Mouse (Mus musculus): Measurements from ENCODE around the gene Aamp.

The Aamp gene

GRCm38 (mm10) chr1:74230992-74231391, 53.5 kb downstream of the Aamp start:
- Histone ChIP-seq H3K27me3 (ENCODE audit: insufficient read depth, low read length) (no peaks in the 10 kb centered on the region; the same call in 1 of the 2 replicates), H3K36me3 (ENCODE audit: insufficient read depth, low read length) (no peaks in the 10 kb centered on the region), H3K4me1 (replicated peaks; ENCODE audit: low read depth, low read length) (peaks cover 11% of the 10 kb centered on the region), H3K9me3 (ENCODE audit: low read length) (0 out of 2 replicates have a peak, but pooled peaks cover 5% of the 10 kb centered on the region), H3K4me3 (replicated peaks; ENCODE audit: low read length) (no peak overlapping the region)
- TF ChIP-seq POU5F1 (IDR thresholded peaks at IDR 0.05; ENCODE audit: borderline replicate concordance, low read length) (no peak), CTCF (conservative IDR thresholded peaks at IDR 0.05; ENCODE audit: low read length) (no peak), NANOG (IDR thresholded peaks at IDR 0.05; ENCODE audit: borderline replicate concordance, low read length) (no peak)

- no peak for TF ChIP-seq NANOG (IDR thresholded peaks at IDR 0.05; ENCODE audit: borderline replicate concordance, low read length)
- no peak for TF ChIP-seq CTCF (conservative IDR thresholded peaks at IDR 0.05; ENCODE audit: low read length)
- no peak for TF ChIP-seq POU5F1 (IDR thresholded peaks at IDR 0.05; ENCODE audit: borderline replicate concordance, low read length)
- H3K4me1 ChIP-seq (replicated peaks; ENCODE audit: low read depth, low read length), result peaks cover under 1% of the 10 kb centered on the region
- no peaks in the 10 kb centered on the region for H3K36me3 ChIP-seq (ENCODE audit: insufficient read depth, low read length)
- no peaks in the 10 kb centered on the region; the same call in 1 of the 2 replicates for H3K27me3 ChIP-seq (ENCODE audit: insufficient read depth, low read length)
- no peak overlapping the region for H3K4me3 ChIP-seq (replicated peaks; ENCODE audit: low read length)
- 0 out of 2 replicates have a peak, but pooled peaks cover 5% of the 10 kb centered on the region for H3K9me3 ChIP-seq (ENCODE audit: low read length)
Measured at GRCm38 (mm10) chr1:74229942-74230341, 54.6 kb downstream of the Aamp start.

Measured in E14TG2a.4 (cell line).